In genomic region chr5:33019426-33019821, GRCm38 (mm10) we compare ENCODE assay signal across 7 mouse cellular contexts. TPM values are rescaled to one million over a fixed set of nuclear protein-coding genes. Genes with fewer than 3 reads are reported as not detected.
DNase-seq lines count a peak whose midpoint lies in the region; ATAC-seq and TF ChIP-seq lines count a peak whose summit lies in the region.

No protein-coding gene starts in this region.

- WGBS in limb, embryonic 11.5 days: under 1% methylated on average over 12 of the region's 12 CpGs
- WGBS in olfactory bulb, adult 2 months: under 1% methylated on average over 12 of the region's 12 CpGs

- no peak for ATAC-seq in limb, embryonic 11.5 days (ENCODE audit: insufficient number of reproducible peaks, low FRiP score, low TSS enrichment, low read depth)
- no peak for ATAC-seq in monocyte, adult 5-6 weeks (replicated peaks; ENCODE audit: insufficient number of reproducible peaks, low FRiP score, low TSS enrichment, poor library complexity, severe bottlenecking)

- TF ChIP-seq CTCF in embryonic fibroblast, embryonic 13.5 days (IDR thresholded peaks at IDR 0.05; ENCODE audit: borderline replicate concordance, insufficient read depth, low read length): no peak
- TF ChIP-seq CTCF in olfactory bulb, adult 2 months (IDR thresholded peaks at IDR 0.05; ENCODE audit: insufficient read depth, low read depth, low read length): 0 out of 2 replicates have a peak, but pooled peaks have one; percentile 2

- no peaks in the 10 kb centered on the region for H3K9me3 ChIP-seq in limb, embryonic 11.5 days (ENCODE audit: control insufficient read depth, low read length)

- peak overlapping the region; percentile 80 for H3K4me2 ChIP-seq in limb, embryonic 11.5 days (ENCODE audit: low read depth, severe bottlenecking)

- H3K9ac ChIP-seq in limb, embryonic 11.5 days (ENCODE audit: low read length): peak overlapping the region; percentile 91

- no peaks in the 10 kb centered on the region for H3K27me3 ChIP-seq in limb, embryonic 11.5 days (ENCODE audit: control insufficient read depth, insufficient read depth, low read length)

- peak overlapping the region; percentile 77 for H3K4me3 ChIP-seq in embryonic fibroblast, embryonic 13.5 days (ENCODE audit: insufficient read depth, low read length)
- peak overlapping the region; percentile 54 for H3K4me3 ChIP-seq in limb, embryonic 11.5 days (ENCODE audit: low read depth, low read length)
- peak overlapping the region; percentile 70 for H3K4me3 ChIP-seq in olfactory bulb, adult 2 months (ENCODE audit: insufficient read depth, low read depth, low read length)

- H3K36me3 ChIP-seq in limb, embryonic 11.5 days (ENCODE audit: control insufficient read depth, insufficient read depth, low read length): 0 out of 2 replicates have a peak, but pooled peaks cover 3% of the 10 kb centered on the region

- H3K27ac ChIP-seq in embryonic fibroblast, embryonic 13.5 days (ENCODE audit: insufficient read depth, low read length): peak overlapping the region; percentile 99
- peak overlapping the region; percentile 98 for H3K27ac ChIP-seq in limb, embryonic 11.5 days (replicated peaks; ENCODE audit: low read depth, low read length)
- H3K27ac ChIP-seq in olfactory bulb, adult 2 months (ENCODE audit: insufficient read depth, low read depth, low read length): peak overlapping the region; percentile 96

- peaks cover 19% of the 10 kb centered on the region for H3K4me1 ChIP-seq in embryonic fibroblast, embryonic 13.5 days (ENCODE audit: control insufficient read depth, insufficient read depth, low read length)
- no peaks in the 10 kb centered on the region for H3K4me1 ChIP-seq in limb, embryonic 11.5 days (ENCODE audit: control insufficient read depth, insufficient read depth, low read length)
- peaks cover 13% of the 10 kb centered on the region for H3K4me1 ChIP-seq in olfactory bulb, adult 2 months (ENCODE audit: control insufficient read depth, insufficient read depth, low read length)

- DNase-seq in spleen, postnatal 4 days (ENCODE audit: low spot score in 2 of 2): peak; percentile 23 to 71
- no peak for DNase-seq in spleen, adult 18-20 months
- DNase-seq in limb, embryonic 11.5 days (ENCODE audit: low spot score): no peak
- no peak for DNase-seq in ovary, postnatal 14 days (ENCODE audit: low spot score)

- no peak for TF ChIP-seq POLR2A in embryonic fibroblast, embryonic 13.5 days (IDR thresholded peaks at IDR 0.05; ENCODE audit: low read depth, low read length)
- no peak for TF ChIP-seq POLR2A in olfactory bulb, adult 2 months (IDR thresholded peaks at IDR 0.05; ENCODE audit: insufficient read depth, low read depth, low read length)

RNA-seq across cellular contexts. Expression of gene Ywhah, which starts 0.8 kb away (rescaled TPM):
- polyA plus RNA-seq in embryonic fibroblast, embryonic 13.5 days (2011; ENCODE audit: insufficient read length, low read depth, missing spikeins): 306 and 356 TPM in 2 replicates
- 382 and 389 TPM in 2 replicates for polyA plus RNA-seq in limb, embryonic 11.5 days (2014; fragmentation: Nextera tagmentation; extraction: Ambion mirVana)
- polyA plus RNA-seq in olfactory bulb, adult 2 months (2012; ENCODE audit: insufficient read depth, insufficient read length, low replicate concordance, missing spikeins): 1,490 TPM in 1 of 2 replicates, not detected in the other
- total RNA-seq in monocyte, adult 5-6 weeks (2017): 137 to 272 TPM (median 186 TPM) in 3 replicates

Comparison
In these comparisons a context has a peak if more than half of its experiments do, and no peak if none do; other contexts are left out.
1. DNase-seq: peak in spleen, postnatal 4 days (2 of 2); none in spleen, adult 18-20 months (0 of 2), limb, embryonic 11.5 days (single experiment) and ovary, postnatal 14 days (single experiment).
2. Peak in every context shown above with its lines, with median percentiles within 50 percentile points of each other: H3K27ac ChIP-seq and H3K4me3 ChIP-seq.